Mouse (Mus musculus) brain, embryonic 14.5 days (tissue): ENCODE data around the gene Arl6ip4.

Source experiments
- CTCF ChIP-seq: fragments of 200-500 bp; IDR thresholded peaks from 2 replicates; pipeline ENCODE4 v1.5.1; 2012; ENCODE audit warnings: inconsistent platforms, mild to moderate bottlenecking, moderate library complexity, borderline replicate concordance; ENCODE audit not compliant: insufficient read depth, insufficient read length; ENCODE audit errors: extremely low read depth
- POLR2A ChIP-seq: fragments of 200-500 bp; IDR thresholded peaks from 2 replicates; pipeline ENCODE4 v1.6.1; 2012; ENCODE audit warnings: mild to moderate bottlenecking, inconsistent platforms, borderline replicate concordance; ENCODE audit not compliant: poor library complexity, insufficient read depth, insufficient read length, severe bottlenecking; ENCODE audit errors: extremely low read depth

DNA sequence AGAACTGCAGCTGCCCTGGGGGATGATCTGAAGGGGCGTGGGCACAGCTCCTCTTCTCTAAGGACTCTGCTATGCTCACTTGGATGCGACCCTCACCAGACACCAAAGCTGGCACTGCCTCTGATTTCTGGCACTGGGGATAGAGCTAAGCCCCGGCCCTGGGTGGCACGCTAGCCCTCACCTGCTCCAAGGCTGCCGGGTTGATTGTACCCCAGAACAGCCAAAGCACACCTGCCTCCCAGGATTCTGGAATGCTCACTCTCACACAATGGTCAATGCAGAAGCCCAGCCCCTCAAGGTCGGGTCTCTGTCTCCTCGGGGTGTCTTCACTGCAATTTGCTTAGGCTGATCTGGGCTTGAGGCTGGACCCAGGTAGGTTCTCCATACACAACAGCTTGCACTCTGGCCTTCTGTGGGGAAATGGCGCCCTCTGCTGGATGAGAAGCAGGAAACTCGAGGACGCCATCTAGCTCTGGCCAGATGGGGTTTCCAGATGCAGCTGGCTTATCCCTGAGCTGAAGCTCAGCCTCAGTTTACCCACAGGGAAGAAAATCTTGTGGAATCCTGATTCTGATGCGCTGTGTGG lies 31.2 kb upstream of the Arl6ip4 start:
- TF ChIP-seq CTCF (peak; percentile 98), POLR2A (no peak)
